Mouse (Mus musculus) myocyte (in vitro differentiated cells): ENCODE data around the gene Dydc2. TPM values are rescaled to one million over a fixed set of nuclear protein-coding genes. Genes with fewer than 3 reads are reported as not detected.

Source experiments
- H3K27me3 ChIP-seq: one replicate; pipeline ENCODE4 v1.6.1; 2011; ENCODE audit not compliant: control insufficient read depth, insufficient read depth, insufficient read length
- H3K36me3 ChIP-seq: one replicate; pipeline ENCODE4 v1.6.1; 2011; ENCODE audit not compliant: control insufficient read depth, insufficient read depth
- H3K4me2 ChIP-seq: one replicate; pipeline ENCODE4 v1.6.1; 2011; ENCODE audit warnings: low read depth, control low read depth
- H3K4me3 ChIP-seq: one replicate; pipeline ENCODE4 v1.5.1; 2011; ENCODE audit warnings: mild to moderate bottlenecking, control low read depth, moderate library complexity
- H3K79me2 ChIP-seq: one replicate; pipeline ENCODE4 v1.6.1; 2011; ENCODE audit not compliant: control insufficient read depth, insufficient read depth
- H3ac ChIP-seq: one replicate; pipeline ENCODE4 v1.6.1; 2011; ENCODE audit not compliant: control insufficient read depth, insufficient read length
- CEBPB ChIP-seq: IDR thresholded peaks from 2 replicates; pipeline ENCODE4 v1.6.1; 2011; ENCODE audit warnings: mild to moderate bottlenecking, moderate library complexity; ENCODE audit not compliant: poor library complexity, insufficient read depth, severe bottlenecking
- E2F4 ChIP-seq: IDR thresholded peaks from one replicate; pipeline ENCODE4 v1.6.1; 2011; ENCODE audit warnings: mild to moderate bottlenecking, control low read depth, moderate library complexity; ENCODE audit not compliant: insufficient read depth
- MAX ChIP-seq: IDR thresholded peaks from one replicate; pipeline ENCODE4 v1.6.1; 2011; ENCODE audit warnings: low read depth, mild to moderate bottlenecking, control low read depth
- MYOD1 ChIP-seq, 3 experiments: IDR thresholded peaks; one replicate each; pipeline ENCODE4 v1.6.1; 2011; ENCODE audit warnings: control low read depth in 2 of 3, low read depth in 2 of 3, mild to moderate bottlenecking in 2 of 3, moderate library complexity in 1 of 3; ENCODE audit not compliant: insufficient read length in 2 of 3, control insufficient read depth in 1 of 3
- MYOG ChIP-seq, 3 experiments: IDR thresholded peaks; one replicate each; pipeline ENCODE4 v1.6.1; 2011; ENCODE audit warnings: control low read depth in 2 of 3, low read depth in 2 of 3, mild to moderate bottlenecking in 2 of 3; ENCODE audit not compliant: insufficient read length in 2 of 3, control insufficient read depth in 1 of 3, insufficient read depth in 1 of 3
- POLR2A ChIP-seq: IDR thresholded peaks from one replicate; pipeline ENCODE4 v1.6.1; 2011; ENCODE audit warnings: low read depth, mild to moderate bottlenecking, control low read depth, moderate library complexity; ENCODE audit not compliant: insufficient read length
- POLR2AphosphoS2 ChIP-seq: IDR thresholded peaks from one replicate; pipeline ENCODE4 v1.6.1; 2011; ENCODE audit warnings: low read depth, control low read depth; ENCODE audit not compliant: insufficient read length
- REST ChIP-seq: IDR thresholded peaks from one replicate; pipeline ENCODE4 v1.6.1; 2011; ENCODE audit warnings: mild to moderate bottlenecking, control low read depth, moderate library complexity; ENCODE audit not compliant: insufficient read depth, insufficient read length
- SRF ChIP-seq: IDR thresholded peaks from one replicate; pipeline ENCODE4 v1.6.1; 2011; ENCODE audit warnings: low read depth; ENCODE audit not compliant: control insufficient read depth, insufficient read length
- TCF12 ChIP-seq: IDR thresholded peaks from one replicate; pipeline ENCODE4 v1.6.1; 2011; ENCODE audit warnings: mild to moderate bottlenecking, control low read depth; ENCODE audit not compliant: poor library complexity, insufficient read depth, severe bottlenecking
- TCF3 ChIP-seq: IDR thresholded peaks from one replicate; pipeline ENCODE4 v1.6.1; 2011; ENCODE audit warnings: low read depth, control low read depth; ENCODE audit not compliant: insufficient read length
- USF1 ChIP-seq: IDR thresholded peaks from one replicate; pipeline ENCODE4 v1.6.1; 2011; ENCODE audit warnings: low read depth, mild to moderate bottlenecking, control low read depth, moderate library complexity
- polyA plus RNA-seq: library from polyadenylated mRNA; unstranded; fragments of >200 nt; fragmentation: generic; extraction: Trizol; gene quantifications from one replicate; pipeline ENCODE4 v1.2.1, GENCODE M21; 2012; ENCODE audit warnings: missing spikeins

Gene Dydc2
- polyA plus RNA-seq, 1 experiment, result not detected

- Histone ChIP-seq H3K36me3 (no peaks in the 10 kb centered on the region), H3K4me3 (no peak overlapping the region), H3K79me2 (no peaks in the 10 kb centered on the region), H3K4me2 (no peak overlapping the region), H3K27me3 (no peaks in the 10 kb centered on the region), H3ac (no peak overlapping the region)
- TF ChIP-seq REST, result no peak
- TF ChIP-seq MYOD1 (IDR thresholded peaks at IDR 0.05; ENCODE audit: control insufficient read depth in 1 of 3, insufficient read length in 2 of 3, low read depth in 2 of 3), result no peak
- TF ChIP-seq MAX, result no peak
- TF ChIP-seq MYOG (IDR thresholded peaks at IDR 0.05; ENCODE audit: control insufficient read depth in 1 of 3, insufficient read depth in 1 of 3, insufficient read length in 2 of 3, low read depth in 2 of 3), result no peak
- no peak for TF ChIP-seq POLR2AphosphoS2
- TF ChIP-seq POLR2A, result no peak
- no peak for TF ChIP-seq TCF3
- TF ChIP-seq TCF12, result no peak
Observed at GRCm38 (mm10) chr14:41030989-41031513, 38.0 kb downstream of the Dydc2 start.

GRCm38 (mm10) chr14:41029303-41029702, 39.7 kb downstream of the Dydc2 start:
- H3K79me2 ChIP-seq, result no peaks in the 10 kb centered on the region
- TF ChIP-seq SRF (no peak), REST (no peak), TCF3 (no peak), E2F4 (no peak), POLR2AphosphoS2 (no peak), CEBPB (no peak), USF1 (no peak), TCF12 (no peak), MAX (no peak), POLR2A (no peak), MYOD1 (IDR thresholded peaks at IDR 0.05; ENCODE audit: control insufficient read depth in 1 of 3, insufficient read length in 2 of 3, low read depth in 2 of 3) (no peak), MYOG (IDR thresholded peaks at IDR 0.05; ENCODE audit: control insufficient read depth in 1 of 3, insufficient read depth in 1 of 3, insufficient read length in 2 of 3, low read depth in 2 of 3) (no peak)
- H3ac ChIP-seq, result no peak overlapping the region
- no peaks in the 10 kb centered on the region for H3K27me3 ChIP-seq
- H3K4me3 ChIP-seq, result no peak overlapping the region
- no peak overlapping the region for H3K4me2 ChIP-seq
- H3K36me3 ChIP-seq, result no peaks in the 10 kb centered on the region

GRCm38 (mm10) chr14:41025594-41026284, 43.3 kb downstream of the Dydc2 start:
- Histone ChIP-seq H3ac (no peak overlapping the region), H3K36me3 (no peaks in the 10 kb centered on the region), H3K79me2 (no peaks in the 10 kb centered on the region), H3K27me3 (no peaks in the 10 kb centered on the region), H3K4me3 (no peak overlapping the region), H3K4me2 (no peak overlapping the region)
- TF ChIP-seq TCF3 (no peak), CEBPB (no peak), POLR2AphosphoS2 (no peak), MYOG (IDR thresholded peaks at IDR 0.05; ENCODE audit: control insufficient read depth in 1 of 3, insufficient read depth in 1 of 3, insufficient read length in 2 of 3, low read depth in 2 of 3) (no peak), MAX (no peak), SRF (no peak), TCF12 (no peak), POLR2A (no peak), E2F4 (no peak), REST (no peak), USF1 (no peak), MYOD1 (IDR thresholded peaks at IDR 0.05; ENCODE audit: control insufficient read depth in 1 of 3, insufficient read length in 2 of 3, low read depth in 2 of 3) (no peak)

- Histone ChIP-seq H3K79me2 (no peaks in the 10 kb centered on the region), H3K4me2 (no peak overlapping the region), H3K36me3 (no peaks in the 10 kb centered on the region), H3K27me3 (no peaks in the 10 kb centered on the region), H3ac (no peak overlapping the region), H3K4me3 (no peak overlapping the region)
- TF ChIP-seq POLR2AphosphoS2 (no peak), USF1 (no peak), TCF12 (no peak), TCF3 (no peak), MYOD1 (IDR thresholded peaks at IDR 0.05; ENCODE audit: control insufficient read depth in 1 of 3, insufficient read length in 2 of 3, low read depth in 2 of 3) (no peak), MYOG (IDR thresholded peaks at IDR 0.05; ENCODE audit: control insufficient read depth in 1 of 3, insufficient read depth in 1 of 3, insufficient read length in 2 of 3, low read depth in 2 of 3) (no peak), CEBPB (no peak), MAX (no peak), REST (no peak), E2F4 (no peak), POLR2A (no peak), SRF (no peak)
Observed at GRCm38 (mm10) chr14:41025087-41025486, 43.9 kb downstream of the Dydc2 start.
